Mouse (Mus musculus) NIH3T3 (cell line): ENCODE results near the gene Prkci.

Experiments used
- DNase-seq: peaks from one replicate; pipeline ENCODE4 v3.0.0-alpha.2; 2012; ENCODE audit warnings: low read depth

The Prkci gene

DNA sequence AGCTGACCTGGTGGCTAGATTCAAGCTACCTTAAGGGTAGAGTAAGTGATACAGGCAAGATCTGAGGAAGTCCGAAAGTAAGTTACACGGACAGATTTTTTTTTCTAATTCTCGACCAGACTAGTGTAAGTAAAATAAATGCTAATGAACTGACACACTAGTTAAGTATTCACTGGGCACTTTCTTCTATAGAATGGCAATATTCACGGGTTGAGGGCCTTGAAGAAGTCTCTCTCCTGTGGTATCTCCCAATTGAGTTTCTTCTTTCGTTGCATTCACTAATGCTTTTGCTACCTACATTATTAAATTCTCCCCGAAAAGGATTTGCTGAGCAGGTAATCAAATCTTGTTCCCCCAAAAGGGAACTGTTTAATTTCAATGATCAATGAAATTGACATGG, 688 bp upstream of the Prkci start:
- DNase-seq = no peak

DNA sequence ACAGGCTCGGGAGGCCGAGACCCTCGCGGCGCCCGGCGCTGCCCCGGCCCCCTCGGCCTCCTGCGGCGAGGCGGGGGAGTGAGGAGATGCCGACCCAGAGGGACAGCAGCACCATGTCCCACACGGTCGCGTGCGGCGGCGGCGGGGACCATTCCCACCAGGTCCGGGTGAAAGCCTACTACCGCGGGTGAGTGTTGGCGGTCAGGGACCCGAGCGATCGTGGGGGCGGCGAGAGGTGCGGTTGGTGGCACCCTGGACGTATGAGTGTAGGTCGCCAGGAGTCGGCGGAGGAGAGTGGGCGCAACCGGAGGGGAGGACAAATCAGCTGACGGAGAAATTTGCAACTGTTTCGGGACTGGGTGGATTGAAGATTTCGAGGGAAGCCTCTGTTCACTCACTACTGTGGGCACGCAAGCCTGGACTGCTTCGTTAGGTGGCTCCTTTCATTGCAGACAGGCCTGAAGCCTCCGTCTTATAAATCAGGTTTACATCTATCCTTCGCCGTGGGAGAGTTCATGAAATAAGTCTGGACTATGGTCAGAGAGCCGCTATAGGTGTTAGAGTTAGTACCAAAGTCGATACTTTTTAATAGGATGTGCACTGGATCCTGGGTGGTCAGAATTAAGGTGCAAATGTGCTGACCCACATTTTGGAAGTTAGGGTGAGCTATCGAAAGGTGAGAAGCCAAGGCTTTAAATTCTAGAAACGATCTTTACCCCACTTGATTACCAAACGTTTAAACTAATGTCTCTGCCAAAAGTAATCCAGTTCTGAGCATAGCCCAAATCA, 546 bp downstream of the Prkci start:
- DNase-seq = peak; percentile 58

DNA sequence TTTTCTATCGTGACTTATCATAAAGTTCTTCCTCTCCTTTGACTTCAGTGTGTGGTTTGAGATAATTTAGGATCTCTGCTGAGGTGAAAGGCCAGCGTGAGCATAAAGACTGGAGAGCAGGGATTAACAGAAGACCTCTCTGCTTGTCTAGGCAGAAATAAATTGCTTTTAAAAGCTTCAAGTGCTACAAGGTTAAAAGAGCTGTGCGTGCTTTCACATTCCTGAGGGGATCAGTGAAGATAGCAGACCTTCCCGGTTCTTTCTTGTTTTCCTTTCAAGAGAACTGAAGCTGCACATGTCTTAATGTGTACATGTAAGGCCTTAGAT, 1.1 kb downstream of the Prkci start:
- no peak for DNase-seq

DNA sequence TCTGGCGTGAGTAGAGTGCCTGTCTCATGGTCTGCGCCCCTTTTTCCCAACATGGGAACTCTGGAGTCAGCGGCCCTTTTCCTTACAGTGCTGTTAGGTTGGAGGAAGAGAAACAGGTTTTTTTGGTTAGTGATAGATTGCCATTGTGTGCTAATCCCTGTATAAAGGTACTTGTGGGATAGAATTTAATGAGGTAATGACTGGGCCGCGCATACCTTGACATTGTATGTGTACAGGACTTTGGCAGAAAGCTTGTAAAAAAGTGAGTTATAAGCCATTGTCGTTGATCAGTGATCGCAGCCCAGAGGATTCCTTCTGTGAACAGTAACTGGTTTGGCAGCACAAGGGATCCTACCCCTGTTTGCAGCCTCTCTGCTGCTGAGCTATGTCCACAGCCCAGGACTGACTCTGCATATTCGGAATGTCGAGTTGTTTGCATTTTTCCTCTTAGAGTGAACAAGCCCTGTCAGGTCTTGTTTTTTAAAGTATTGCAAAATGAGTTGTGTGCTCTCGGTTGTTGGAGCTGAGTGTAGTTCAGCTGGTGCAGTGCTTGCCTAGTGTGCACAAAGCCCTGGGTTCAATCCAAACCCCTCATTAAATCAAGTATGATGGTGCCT, 4.0 kb downstream of the Prkci start:
- DNase-seq = peak; percentile 91

DNA sequence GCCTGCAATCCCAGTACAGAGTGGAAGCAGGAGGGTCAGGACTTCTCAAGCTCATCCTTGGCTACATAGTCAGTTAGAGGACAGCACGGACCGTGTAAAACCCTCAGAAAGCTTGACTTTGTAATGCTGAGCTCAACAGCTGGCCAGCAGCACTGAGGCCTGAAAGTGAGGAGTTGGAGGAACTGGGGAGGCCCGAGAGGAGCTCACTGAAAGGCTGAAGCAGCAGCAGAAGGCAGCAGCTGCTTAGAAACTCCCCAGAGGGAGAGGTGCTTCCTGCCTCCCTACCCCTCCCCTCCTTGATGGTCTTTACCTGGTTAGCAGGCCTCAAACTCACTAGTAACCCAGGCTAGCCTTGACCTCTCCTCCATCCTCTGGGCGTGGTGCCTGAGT, 4.5 kb downstream of the Prkci start:
- DNase-seq = no peak

DNA sequence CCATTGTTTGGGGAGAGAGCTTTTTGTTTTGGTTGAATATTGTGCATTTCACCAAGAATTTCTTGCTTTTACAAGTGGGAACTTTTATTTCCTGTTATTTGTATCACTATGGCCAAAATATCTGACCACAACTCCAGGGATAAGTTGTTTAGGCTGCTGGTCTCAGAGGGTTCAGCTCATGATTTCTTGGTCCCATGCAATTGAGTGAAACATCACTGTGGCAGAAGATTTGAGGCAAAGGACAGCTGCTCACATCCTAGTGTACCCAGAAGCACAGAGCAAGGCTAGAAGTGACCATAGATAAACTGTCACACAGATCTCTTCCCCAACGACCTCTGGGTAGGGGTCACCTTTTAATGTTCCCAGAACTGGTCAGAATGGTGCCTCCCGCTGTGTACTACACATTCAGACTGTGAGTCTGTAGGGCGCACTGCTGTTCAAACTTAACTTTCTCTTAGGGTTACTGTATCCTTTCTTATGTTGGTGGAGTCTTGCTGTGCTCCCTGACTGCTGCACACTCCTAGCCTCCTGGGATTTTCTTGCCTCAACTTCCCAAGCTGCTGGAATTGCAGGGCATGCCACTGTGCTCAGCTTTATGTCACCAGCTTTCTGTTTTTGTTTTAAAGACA, 5.6 kb downstream of the Prkci start:
- DNase-seq = no peak

DNA sequence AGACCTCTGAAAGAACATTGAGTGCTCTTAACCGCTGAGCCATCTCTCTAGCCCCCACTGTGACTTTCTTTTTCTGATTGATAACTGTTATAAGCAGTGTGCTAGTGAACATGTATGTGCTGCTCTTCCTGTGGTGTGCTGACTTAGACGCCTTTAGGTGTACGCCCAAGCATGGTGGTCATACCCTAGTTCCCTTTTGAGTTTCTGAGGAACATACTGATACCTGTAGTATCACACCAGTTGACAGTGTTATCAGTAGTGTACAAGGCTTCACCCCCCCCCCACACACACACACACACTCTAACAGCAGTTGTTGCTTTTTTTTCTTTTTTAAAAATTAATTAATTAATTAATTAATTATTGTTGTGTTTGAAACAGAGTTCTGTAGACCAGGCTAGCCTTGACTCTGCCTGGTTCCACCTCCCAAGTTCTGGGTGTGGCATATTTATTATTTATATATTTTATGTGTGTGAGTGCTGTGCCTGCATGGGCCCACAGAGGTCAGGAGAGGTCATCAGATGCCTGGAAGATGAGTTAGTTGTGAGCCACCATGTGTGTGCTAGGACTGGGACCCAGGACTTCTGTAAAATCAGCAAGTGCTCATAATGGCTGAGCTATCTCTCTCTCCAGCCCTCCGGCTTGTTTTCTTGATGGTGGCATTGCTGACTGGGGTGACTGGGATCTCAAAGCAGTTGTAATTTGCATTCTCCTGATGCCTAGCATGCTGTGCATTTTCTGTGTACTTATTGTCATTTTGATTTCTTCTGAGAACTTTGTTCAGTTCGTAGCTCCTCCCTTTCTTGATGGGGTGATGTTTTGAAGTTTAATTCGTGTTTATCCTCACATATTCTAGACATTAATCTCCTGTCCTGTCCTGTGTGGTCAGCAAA, 9.0 kb downstream of the Prkci start:
- no peak for DNase-seq

DNA sequence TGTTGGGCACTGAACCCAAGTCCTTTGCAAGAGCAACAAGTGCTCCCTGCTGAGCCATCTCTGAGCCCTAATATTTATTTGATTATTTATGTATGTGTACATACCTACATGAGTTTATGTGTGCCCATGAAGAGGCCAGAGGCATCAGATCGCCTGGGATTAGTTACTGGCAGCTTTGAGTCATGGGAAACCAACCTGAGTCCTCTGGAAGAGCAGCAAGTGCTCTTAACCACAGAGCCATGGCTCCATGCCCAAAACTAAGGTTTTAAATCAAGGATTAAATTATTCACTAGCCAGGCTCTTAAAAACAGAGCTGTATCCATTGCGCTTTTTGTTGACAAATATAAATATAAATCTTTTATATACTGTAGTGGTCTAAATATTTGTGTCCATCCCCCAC, 18.8 kb downstream of the Prkci start:
- peak; percentile 85 for DNase-seq

DNA sequence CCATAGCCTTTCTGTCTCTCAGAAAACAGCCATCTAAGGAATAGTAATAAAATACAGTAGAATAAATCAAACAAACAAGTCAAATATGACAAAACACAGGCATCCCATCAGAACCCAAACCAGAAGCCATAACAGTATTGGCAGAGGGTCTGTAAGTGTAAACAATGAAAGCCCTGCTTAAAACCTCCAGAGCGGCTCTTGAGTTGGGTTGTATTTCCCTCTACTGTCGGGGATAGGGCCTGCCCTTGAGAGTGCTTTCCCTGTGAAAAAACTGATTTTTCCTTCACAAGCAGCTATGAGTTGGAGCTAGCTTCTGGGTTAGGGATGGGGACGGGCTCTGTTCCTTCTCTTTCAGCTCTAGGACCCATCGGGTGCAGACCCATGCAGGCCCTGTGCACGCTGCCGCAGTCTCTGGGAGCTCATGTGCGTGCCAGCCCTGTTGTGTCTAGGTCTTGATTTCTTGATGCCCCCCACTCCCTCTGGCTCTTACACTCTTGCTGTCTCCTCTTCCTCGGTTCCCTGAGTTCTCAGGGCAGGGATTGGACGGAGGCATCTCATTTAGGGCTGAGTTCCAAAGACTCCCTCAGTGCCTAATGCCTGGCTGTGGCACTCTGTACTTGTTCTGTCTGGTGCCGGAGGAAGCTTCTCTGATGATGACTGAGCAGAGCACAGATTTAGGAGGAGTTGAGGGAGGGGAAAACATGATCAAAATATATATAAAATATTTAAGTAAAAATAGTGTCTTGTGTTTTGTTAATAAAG, 20.3 kb downstream of the Prkci start:
- DNase-seq = no peak

DNA sequence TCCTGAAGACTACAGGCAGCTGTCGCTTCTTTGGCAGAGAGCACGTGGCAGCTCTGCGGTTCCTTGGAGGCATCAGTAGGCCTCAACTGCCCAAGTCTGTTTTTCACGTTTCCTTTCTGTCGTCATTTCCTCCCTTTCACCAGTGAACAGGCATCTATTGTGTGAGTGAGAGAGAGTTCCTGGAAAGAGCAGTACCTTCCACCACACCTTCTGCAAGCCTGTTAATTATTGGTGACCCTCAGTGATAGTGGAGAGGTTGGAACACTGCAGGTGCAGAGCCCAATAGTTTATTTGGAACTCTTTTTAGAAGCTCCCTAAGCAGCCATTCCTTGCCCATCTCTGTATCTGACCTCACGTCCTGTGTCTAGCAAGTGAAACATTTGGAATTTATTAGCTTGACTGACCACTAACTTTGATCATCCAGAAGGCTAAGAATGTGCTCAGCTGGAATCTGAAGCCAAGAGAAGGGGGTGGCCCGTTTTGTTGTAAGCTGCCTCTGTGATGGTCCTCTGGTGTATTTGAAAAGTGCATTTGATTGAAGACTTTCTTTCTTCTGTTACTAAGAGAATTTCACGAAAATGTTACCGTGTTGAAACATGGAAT, 21.1 kb downstream of the Prkci start:
- DNase-seq = peak; percentile 75

DNA sequence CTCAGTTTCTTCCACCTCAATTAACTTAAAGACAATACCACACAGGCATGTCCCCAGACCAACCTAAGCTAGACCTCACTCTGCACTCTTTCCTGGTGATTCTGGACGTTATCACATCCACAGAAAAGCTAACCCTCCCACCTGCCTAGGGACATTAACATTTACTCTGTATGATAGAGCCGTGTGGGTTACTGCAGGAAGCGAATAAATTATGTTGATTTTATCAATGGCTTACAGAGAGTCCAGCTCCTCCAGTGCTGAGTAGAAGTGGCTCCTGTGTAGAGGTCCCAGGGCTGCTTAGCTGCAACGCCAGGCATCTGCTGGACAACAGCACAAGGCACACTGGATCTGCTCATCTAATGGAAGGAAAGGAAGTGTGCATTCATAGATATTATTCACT, 22.1 kb downstream of the Prkci start:
- DNase-seq = no peak

DNA sequence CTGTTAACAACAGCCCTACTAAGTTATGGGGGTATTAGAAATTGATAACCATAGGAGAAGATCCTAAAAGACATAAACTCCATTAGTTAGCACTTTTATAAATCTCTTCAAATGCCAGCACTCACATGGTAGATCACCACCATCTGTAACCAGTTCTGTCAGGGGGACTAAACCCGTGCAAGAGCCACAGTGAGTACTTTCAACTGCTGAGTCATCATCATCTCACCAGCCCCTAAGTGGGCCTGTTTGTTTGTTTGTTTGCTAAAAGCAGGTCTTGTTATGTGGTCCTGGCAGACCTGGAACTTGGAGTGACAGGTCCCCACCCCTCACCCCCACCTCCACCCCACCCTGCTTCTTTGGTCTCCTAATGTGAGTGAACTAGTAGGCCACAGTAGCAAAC, 23.7 kb downstream of the Prkci start:
- DNase-seq = no peak

DNA sequence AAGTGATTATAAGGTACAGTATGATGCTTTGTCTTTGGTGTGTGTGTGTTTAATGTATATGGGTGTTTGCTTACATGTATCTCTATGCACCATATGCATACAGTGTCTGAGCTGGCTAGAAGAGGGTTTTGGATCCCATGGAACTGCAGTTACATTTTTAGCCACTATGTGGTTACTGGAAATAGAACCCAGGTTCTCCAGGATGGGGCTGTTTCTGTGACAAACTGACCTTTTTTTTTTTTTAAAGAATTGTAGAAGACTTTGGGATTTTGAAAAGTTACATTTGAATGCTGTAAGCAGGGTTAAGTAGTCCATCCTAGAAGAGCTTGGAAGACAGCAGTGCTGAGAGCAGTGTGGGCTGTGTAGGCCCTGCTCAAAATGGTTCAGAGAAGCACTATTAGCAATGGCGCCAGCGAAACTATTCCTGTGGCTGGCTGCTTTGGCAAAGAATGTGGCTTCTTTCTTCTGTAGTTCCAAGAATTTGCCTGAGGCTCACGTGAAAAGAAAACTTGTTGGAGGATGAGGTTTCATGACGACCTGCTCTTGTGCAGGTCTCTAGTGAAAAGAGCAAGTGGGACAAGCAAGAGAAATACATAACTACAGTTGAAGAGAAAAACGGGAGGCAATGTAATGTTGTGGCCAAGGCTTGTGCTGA, 24.4 kb downstream of the Prkci start:
- no peak for DNase-seq

DNA sequence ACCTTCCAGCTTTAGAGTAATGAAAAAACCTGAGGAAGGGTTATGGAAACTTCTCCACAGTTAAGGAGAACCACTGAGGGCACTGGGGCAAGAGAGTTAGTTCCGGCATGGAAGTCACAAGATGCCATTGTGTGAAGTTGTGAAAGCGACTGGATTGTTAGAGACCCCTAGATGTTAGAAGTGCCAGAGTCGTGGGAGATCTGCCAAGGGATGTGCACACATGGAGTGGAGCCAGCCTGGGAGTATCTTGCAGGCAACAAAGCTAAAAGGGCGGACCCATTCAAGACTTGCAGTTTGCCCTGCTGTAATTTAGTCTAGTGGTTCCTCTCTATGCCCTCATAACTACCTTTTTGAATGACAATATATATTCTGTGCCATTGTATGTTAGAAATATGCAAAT, 25.1 kb downstream of the Prkci start:
- no peak for DNase-seq

DNA sequence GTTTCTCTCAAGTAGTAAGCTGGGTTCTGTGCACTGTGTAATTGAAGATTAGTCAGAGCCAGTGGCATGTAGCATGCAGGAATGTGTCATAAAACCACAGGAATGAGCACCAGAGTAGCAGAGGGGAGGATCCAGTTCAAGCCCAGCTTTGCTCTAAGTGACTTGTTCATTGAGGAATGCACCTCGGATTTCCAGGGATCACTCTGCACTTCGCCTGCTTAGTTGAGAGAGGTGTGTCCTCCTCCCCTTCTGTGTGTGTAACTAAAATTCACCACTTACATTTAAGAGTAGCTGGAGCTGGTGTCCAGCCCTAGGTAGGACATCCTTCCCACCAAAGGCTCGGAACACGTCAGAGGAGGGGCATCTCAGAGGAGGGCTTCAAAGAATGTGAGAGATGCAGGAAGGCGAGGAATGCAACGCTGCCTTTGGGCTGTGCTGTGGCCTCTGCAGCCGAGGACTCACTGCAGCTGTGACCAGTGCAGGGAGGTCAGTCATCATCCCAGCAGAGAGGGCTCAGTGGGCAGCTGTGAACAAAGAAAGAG, 27.4 kb downstream of the Prkci start:
- peak; percentile 82 for DNase-seq

DNA sequence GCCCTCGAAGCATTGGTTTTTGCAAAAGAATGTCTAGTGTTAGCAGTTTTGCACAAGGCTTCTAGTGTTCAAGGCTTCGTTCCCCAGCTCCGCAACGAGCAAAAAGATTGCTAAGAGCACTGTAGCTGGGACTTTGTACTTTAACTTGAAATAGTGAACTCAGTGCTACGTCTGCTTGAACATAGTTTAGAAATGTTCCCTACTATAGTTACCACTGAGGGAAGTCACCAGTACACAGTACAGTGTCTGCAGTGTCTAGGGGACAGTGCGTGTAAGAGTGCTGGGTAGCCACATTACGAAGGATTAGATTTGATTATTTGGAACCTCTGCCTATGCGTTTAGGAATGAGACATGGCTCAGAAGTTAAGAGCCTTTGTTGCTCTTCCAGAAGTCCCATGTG, 32.2 kb downstream of the Prkci start:
- DNase-seq = no peak

DNA sequence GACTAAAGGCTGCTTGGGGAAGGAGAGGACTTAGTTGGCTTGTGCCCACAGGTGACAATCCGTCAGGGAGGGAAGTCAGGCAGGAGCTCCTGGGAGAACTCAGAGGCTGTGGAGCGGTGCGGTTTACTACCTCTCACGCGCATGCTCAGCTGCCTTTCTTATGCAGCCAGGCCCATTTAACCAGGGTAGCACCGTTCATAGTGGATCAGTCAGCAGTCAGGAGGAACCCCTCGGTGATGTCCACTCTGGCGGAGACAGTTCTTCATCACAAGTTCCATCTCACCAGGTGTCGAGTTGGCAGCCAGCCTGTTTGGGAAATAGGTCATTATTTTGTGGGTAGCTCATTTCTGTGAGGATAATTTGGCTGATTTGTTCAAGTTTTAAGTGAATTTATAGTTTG, 36.1 kb downstream of the Prkci start:
- DNase-seq = no peak

DNA sequence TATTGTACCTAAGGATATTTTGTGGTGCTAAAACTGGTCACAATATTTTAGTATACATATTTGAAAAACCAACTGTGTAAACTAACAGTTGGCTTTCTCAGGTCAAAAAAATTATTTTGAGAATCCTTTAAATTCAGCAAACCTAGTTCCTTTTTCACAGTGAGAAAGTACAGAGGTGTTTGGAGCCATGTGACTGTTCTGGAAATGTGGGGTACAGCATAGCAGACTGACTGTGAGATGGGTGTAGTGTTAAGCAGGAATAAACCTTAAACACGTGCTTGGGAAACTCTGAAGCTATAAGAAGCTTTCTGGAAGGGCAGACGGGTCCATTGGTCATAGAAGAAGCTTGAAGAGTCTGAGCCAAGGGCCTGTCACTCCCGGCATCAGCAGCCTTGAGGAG, 38.1 kb downstream of the Prkci start:
- no peak for DNase-seq

DNA sequence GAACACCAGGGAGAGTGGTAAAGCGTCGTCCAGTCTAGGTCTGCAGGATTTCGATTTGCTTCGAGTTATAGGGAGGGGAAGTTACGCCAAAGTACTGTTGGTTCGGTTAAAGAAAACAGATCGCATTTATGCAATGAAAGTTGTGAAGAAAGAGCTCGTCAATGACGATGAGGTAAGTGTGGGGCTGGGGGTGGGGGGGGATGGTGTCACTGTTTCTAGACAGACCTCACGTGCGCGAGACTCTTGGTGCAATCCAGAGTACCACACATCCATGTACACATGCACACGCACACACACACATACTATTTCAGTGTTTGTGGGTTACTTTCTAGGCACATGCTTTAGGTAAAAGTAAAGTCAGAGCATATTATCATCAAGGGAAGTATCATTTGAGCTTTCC, 42.3 kb downstream of the Prkci start:
- DNase-seq = no peak

DNA sequence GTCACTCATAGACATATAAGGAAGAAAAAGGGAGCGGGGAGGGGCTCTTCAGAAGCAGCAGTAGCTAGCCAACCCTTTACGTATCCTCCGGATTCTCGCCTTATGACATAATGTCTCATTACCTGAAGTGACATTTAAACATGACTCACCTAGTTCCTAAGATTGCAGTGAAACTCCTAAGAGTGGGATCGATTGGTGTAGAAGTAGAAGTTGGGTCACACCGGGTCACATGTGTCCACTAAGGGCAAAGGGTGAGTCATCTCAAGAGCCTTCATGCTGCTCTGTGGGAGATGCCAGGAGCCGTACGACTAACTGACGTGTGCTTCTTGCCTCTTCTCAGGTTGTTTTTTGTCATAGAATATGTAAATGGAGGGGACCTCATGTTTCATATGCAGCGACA, 43.1 kb downstream of the Prkci start:
- DNase-seq = no peak

DNA sequence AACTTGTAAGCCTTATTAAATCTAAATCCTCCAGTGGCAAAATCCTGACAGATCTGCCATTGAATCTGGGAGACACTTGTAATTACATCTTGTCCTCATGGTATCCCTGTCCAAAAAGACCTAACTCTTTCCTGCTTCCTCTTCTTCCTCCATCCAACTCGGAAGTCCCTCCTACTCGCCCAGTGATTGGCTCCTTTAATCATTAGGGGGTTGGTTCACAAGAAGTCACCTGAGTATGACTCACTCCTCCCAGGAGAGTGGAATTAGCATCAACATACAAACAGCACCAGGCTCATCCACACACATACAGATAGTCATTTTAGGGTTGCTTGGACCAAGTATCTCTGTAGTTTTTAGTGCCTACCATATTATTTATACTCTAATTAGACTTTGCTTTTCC, 47.4 kb downstream of the Prkci start:
- DNase-seq = no peak
